Mouse (Mus musculus) embryo, embryonic 10.5 days (tissue): ENCODE results near the gene Camta1.

Experiments used
- DNase-seq: peaks from one replicate; pipeline ENCODE4 v3.0.0-alpha.2; 2015; ENCODE audit warnings: low spot score

Camta1 gene

GRCm38 (mm10) chr4:151682831-151683488, 178.7 kb downstream of the Camta1 start:
- no peak for DNase-seq

GRCm38 (mm10) chr4:151672452-151672851, 189.2 kb downstream of the Camta1 start:
- DNase-seq = no peak

- no peak for DNase-seq
Measured at GRCm38 (mm10) chr4:151666411-151666901, 195.2 kb downstream of the Camta1 start.

- no peak for DNase-seq
Measured at GRCm38 (mm10) chr4:151661486-151661885, 200.2 kb downstream of the Camta1 start.

GRCm38 (mm10) chr4:151656427-151656826, 205.2 kb downstream of the Camta1 start:
- no peak for DNase-seq

GRCm38 (mm10) chr4:151655637-151656385, 205.9 kb downstream of the Camta1 start:
- no peak for DNase-seq

- no peak for DNase-seq
Measured at GRCm38 (mm10) chr4:151655227-151655626, 206.4 kb downstream of the Camta1 start.

GRCm38 (mm10) chr4:151642418-151642817, 219.3 kb downstream of the Camta1 start:
- peak; percentile 15 for DNase-seq

- DNase-seq = no peak
Measured at GRCm38 (mm10) chr4:151640971-151641370, 220.7 kb downstream of the Camta1 start.

GRCm38 (mm10) chr4:151638941-151639340, 222.7 kb downstream of the Camta1 start:
- DNase-seq = peak; percentile 69

- no peak for DNase-seq
Measured at GRCm38 (mm10) chr4:151637348-151637747, 224.3 kb downstream of the Camta1 start.

GRCm38 (mm10) chr4:151634771-151635170, 226.9 kb downstream of the Camta1 start:
- DNase-seq = no peak

- no peak for DNase-seq
Measured at GRCm38 (mm10) chr4:151633795-151634194, 227.9 kb downstream of the Camta1 start.

- no peak for DNase-seq
Measured at GRCm38 (mm10) chr4:151632321-151632720, 229.4 kb downstream of the Camta1 start.

GRCm38 (mm10) chr4:151630664-151631063, 231.0 kb downstream of the Camta1 start:
- DNase-seq = peak; percentile 25

GRCm38 (mm10) chr4:151630231-151630630, 231.4 kb downstream of the Camta1 start:
- DNase-seq = no peak

- DNase-seq = peak; percentile 12
Measured at GRCm38 (mm10) chr4:151619541-151620016, 242.1 kb downstream of the Camta1 start.

GRCm38 (mm10) chr4:151618420-151619310, 243.0 kb downstream of the Camta1 start:
- DNase-seq = peak; percentile 55

GRCm38 (mm10) chr4:151611621-151612020, 250.1 kb downstream of the Camta1 start:
- DNase-seq = no peak

GRCm38 (mm10) chr4:151610266-151610665, 251.4 kb downstream of the Camta1 start:
- DNase-seq = peak; percentile 82

GRCm38 (mm10) chr4:151604907-151605306, 256.8 kb downstream of the Camta1 start:
- DNase-seq = peak; percentile 83

GRCm38 (mm10) chr4:151604481-151604880, 257.2 kb downstream of the Camta1 start:
- DNase-seq = peak; percentile 93
